Mouse (Mus musculus) limb, embryonic 12.5 days (tissue): Measurements from ENCODE around the gene Hmgcl. TPM values are rescaled to one million over a fixed set of nuclear protein-coding genes. Genes with fewer than 3 reads are reported as not detected.
"Not testable (repeated sequence)": the region's sequence is repeated elsewhere in the genome, so short reads cannot be mapped to it uniquely, and the experiment has no call there.

ENCODE experiments used
- ATAC-seq: fragments of 200-750 bp; cut with Nextera tagmentation; 2 replicates; pipeline ENCODE4 v1.8.0; 2017; ENCODE audit warnings: low read depth, moderate TSS enrichment; ENCODE audit not compliant: insufficient number of reproducible peaks, insufficient read depth, low FRiP score, low TSS enrichment
- H3K27ac ChIP-seq: fragments of 300-500 bp; sonication (generic); 2 replicates; pipeline ENCODE4 v1.5.1; 2016; ENCODE audit warnings: mild to moderate bottlenecking, moderate library complexity
- H3K27me3 ChIP-seq: fragments of 300-500 bp; sonication (generic); 2 replicates; pipeline ENCODE4 v1.6.1; 2016; ENCODE audit warnings: mild to moderate bottlenecking, moderate library complexity
- H3K36me3 ChIP-seq: fragments of 300-500 bp; sonication (generic); 2 replicates; pipeline ENCODE4 v1.6.1; 2016; ENCODE audit warnings: mild to moderate bottlenecking, moderate library complexity
- H3K4me1 ChIP-seq: fragments of 300-500 bp; sonication (generic); replicated peaks from 2 replicates; pipeline ENCODE4 v1.6.1; 2016
- H3K4me2 ChIP-seq: fragments of 300-500 bp; sonication (generic); 2 replicates; pipeline ENCODE4 v1.6.1; 2016; ENCODE audit warnings: mild to moderate bottlenecking, moderate library complexity
- H3K4me3 ChIP-seq: fragments of 300-500 bp; sonication (generic); replicated peaks from 2 replicates; pipeline ENCODE4 v1.5.1; 2016; ENCODE audit warnings: mild to moderate bottlenecking
- H3K9ac ChIP-seq: fragments of 300-500 bp; sonication (generic); replicated peaks from 2 replicates; pipeline ENCODE4 v1.6.1; 2016; ENCODE audit warnings: mild to moderate bottlenecking, moderate library complexity
- H3K9me3 ChIP-seq: fragments of 300-500 bp; sonication (generic); 2 replicates; pipeline ENCODE4 v1.6.1; 2016; ENCODE audit warnings: mild to moderate bottlenecking, moderate library complexity
- WGBS: fragments of 180-500 bp; shearing (Covaris S2); methylation state at CpG from one replicate; pipeline ENCODE4 v1.1.7; 2016; 5-methylcytosine and 5-hydroxymethylcytosine counted together
- polyA plus RNA-seq: library from polyadenylated mRNA; unstranded; fragments of >200 nt; fragmentation: Nextera tagmentation; extraction: Ambion mirVana; gene quantifications from 2 replicates; pipeline ENCODE4 v1.2.1, GENCODE M21; 2016

Gene Hmgcl
- polyA plus RNA-seq, 1 experiment from 2014 or later: 78.5 TPM

DNA sequence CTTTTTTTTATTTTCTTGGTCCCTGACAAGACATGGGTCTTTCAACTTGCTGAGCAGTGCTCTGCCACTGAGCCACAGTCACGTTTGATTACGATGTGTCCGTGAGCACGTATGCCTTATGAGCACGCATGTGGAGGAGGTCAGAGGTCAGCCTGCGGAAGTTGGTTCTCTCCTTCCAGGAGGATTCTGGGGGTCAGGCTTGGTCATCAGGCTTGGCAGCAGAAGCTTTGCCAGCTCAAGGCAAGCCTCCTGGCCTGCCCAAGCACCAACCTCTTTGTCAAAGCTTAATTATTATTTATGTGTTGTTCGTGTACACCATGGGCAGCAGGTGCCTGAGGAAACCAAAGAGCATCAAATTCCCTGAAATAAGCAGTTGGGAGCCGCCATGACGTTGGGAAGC is 17.9 kb upstream of the Hmgcl start:
- H3K4me3 ChIP-seq: no peak overlapping the region
- H3K27ac ChIP-seq: no peak overlapping the region
- peaks cover 42% of the 10 kb centered on the region for H3K36me3 ChIP-seq
- H3K4me2 ChIP-seq: no peak overlapping the region
- no peaks in the 10 kb centered on the region for H3K4me1 ChIP-seq
- WGBS: 77% methylated on average over 9 of the region's 9 CpGs
- H3K9ac ChIP-seq: no peak overlapping the region
- no peaks in the 10 kb centered on the region for H3K9me3 ChIP-seq
- ATAC-seq: no peak
- no peaks in the 10 kb centered on the region for H3K27me3 ChIP-seq

DNA sequence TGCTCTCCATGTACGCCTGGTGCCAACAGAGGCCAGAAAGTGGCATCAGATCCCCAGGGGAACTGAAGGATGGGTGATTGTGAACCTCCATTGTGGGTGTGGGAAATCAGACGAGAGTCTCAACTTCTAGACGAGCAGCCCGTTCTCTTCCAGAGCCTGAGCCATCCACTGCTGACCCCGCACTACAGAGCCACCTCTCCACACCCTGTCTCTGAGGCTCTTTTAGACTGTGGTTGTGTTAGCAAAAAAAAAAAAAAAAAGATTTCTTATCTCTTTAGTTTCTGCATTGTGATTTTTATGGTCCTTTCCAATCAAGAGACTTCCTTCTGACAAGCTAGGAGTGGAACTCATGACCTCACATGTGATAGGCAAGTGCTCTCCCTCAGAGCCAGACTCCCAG is 16.8 kb upstream of the Hmgcl start:
- WGBS: 94% methylated on average over 5 of the region's 5 CpGs
- H3K4me2 ChIP-seq: no peak overlapping the region
- H3K27me3 ChIP-seq: no peaks in the 10 kb centered on the region

DNA sequence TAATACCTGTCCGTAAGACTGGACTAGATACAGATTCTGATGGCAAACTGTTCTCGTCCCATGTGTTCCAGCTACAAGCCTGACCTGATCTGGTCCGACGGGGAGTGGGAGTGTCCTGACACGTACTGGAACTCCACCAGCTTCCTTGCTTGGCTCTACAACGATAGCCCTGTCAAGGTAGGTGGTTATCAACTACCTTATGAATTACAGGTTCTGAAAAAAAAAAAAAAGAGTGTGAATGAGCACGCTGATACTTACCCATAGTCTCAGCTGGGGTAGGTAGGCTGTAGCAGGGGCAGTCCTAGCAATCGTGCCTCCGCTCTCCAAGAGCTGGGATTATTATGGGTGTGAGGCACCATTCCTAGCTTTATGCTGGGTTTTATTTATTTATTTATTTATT is 16.4 kb upstream of the Hmgcl start:
- Histone ChIP-seq H3K4me1 (no peaks in the 10 kb centered on the region), H3K36me3 (peaks cover 48% of the 10 kb centered on the region), H3K9me3 (no peaks in the 10 kb centered on the region), H3K27me3 (no peaks in the 10 kb centered on the region), H3K4me3 (no peak overlapping the region), H3K9ac (no peak overlapping the region), H3K27ac (no peak overlapping the region), H3K4me2 (no peak overlapping the region)
- no peak for ATAC-seq
- WGBS: 89% methylated on average over 9 of the region's 9 CpGs

More for the DNA sequence above, 16.8 kb upstream of the Hmgcl start:
- Histone ChIP-seq H3K9ac (no peak overlapping the region), H3K4me1 (no peaks in the 10 kb centered on the region), H3K27ac (no peak overlapping the region), H3K4me3 (no peak overlapping the region), H3K9me3 (no peaks in the 10 kb centered on the region), H3K36me3 (peaks cover 45% of the 10 kb centered on the region)
- ATAC-seq: no peak

DNA sequence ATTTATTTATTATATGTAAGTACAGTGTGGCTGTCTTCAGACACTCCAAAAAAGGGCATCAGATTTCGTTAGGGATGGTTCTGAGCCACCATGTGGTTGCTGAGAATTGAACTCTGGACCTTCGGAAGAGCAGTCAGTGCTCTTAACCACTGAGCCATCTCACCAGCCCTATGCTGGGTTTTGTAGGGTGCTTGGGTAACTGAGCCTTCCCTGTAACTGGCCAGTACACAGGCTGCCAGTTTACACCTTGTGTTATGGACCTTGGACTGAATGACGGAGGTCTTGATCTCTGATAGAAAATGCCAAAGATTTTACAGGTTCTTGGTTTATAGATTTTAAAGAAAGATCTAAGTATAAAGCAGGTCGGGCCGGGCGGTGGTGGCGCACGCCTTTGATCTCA is 16.0 kb upstream of the Hmgcl start:
- Histone ChIP-seq H3K4me3 (no peak overlapping the region), H3K4me2 (no peak overlapping the region), H3K4me1 (no peaks in the 10 kb centered on the region), H3K27me3 (no peaks in the 10 kb centered on the region), H3K36me3 (peaks cover 51% of the 10 kb centered on the region), H3K9me3 (no peaks in the 10 kb centered on the region), H3K27ac (no peak overlapping the region), H3K9ac (no peak overlapping the region)
- 90% methylated on average over 8 of the region's 8 CpGs for WGBS
- no peak for ATAC-seq

DNA sequence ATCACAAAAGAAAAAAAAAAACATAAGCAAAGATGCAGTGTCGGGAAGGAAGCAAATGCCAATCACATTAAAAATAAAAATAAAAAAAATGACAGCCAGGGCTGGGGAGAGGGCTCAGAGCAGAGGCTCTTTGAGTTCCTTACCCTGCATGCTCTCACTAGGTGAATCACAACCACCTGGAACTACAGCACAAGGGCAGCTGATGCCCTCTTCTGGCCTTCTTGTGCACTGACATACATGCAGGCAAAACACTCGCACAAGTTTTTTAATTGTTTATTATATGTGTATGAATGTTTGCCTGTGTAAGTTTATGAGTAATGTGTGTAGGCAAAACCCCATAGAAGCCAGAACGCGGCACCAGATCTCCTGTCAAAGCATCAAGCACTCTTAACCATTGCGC is 14.4 kb upstream of the Hmgcl start:
- Histone ChIP-seq H3K27me3 (no peaks in the 10 kb centered on the region), H3K4me3 (no peak overlapping the region), H3K4me2 (no peak overlapping the region), H3K9ac (no peak overlapping the region), H3K27ac (no peak overlapping the region), H3K4me1 (no peaks in the 10 kb centered on the region), H3K36me3 (peaks cover 42% of the 10 kb centered on the region), H3K9me3 (no peaks in the 10 kb centered on the region)
- WGBS: 64% methylated on average over 5 of the region's 5 CpGs
- ATAC-seq: no peak

DNA sequence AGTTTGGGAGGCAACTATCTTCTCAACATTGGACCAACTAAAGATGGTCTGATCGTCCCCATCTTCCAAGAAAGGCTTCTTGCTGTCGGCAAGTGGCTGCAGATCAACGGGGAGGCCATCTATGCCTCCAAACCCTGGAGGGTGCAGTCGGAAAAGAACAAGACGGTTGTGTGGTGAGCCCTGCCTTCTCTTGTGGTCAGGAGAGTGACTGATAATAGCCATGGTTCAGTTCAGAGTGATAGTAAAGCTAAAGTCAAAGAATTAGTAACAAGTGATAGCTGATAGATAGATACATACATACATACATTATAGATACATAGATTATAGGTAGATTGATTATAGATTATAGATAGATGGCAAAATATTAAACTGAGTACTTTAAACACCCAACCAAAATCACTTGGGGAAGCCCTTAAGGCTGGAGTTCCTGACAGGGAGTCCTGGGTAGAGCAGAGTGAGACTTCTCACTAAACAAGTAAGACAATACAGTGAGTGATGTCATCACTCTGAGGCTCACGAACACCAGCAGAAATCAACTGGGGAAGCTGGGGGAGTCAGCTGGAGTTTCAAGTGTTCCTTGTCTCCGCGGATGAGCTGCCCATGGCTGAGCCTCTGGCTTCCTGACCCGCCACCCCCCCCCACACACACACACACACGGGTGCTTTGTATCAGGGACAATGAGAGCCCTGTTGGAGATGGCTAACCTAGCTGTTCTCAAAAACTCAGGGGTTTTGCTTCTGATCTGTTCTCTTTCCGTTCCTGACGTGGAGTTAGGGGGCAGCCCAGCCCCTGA is 11.3 kb upstream of the Hmgcl start:
- Histone ChIP-seq H3K4me2 (no peak overlapping the region), H3K36me3 (peaks cover 53% of the 10 kb centered on the region), H3K27ac (no peak overlapping the region), H3K4me1 (no peaks in the 10 kb centered on the region), H3K9ac (no peak overlapping the region), H3K4me3 (no peak overlapping the region), H3K9me3 (no peaks in the 10 kb centered on the region), H3K27me3 (no peaks in the 10 kb centered on the region)
- no peak for ATAC-seq
- WGBS: 80% methylated on average over 12 of the region's 12 CpGs

DNA sequence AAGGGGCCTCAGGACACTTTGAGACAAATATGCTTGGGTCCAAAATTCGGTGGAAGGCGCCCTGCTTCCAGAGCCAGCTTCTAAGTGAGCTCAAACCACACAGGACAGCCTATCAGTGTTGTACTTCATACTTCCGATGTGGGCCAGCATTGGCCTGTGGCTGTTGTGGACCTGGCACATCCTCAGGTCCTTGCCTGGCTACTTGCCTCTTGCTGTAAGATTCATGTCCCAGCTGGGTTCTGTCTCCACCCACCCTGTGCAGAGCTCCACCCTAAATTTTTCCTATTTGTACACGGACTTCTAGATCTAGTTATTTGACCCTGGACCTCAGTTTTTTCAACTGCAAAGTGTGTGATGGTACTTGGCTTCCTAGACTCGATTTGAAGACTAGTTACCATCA is 10.7 kb upstream of the Hmgcl start:
- no peak for ATAC-seq
- Histone ChIP-seq H3K9me3 (no peaks in the 10 kb centered on the region), H3K4me2 (no peak overlapping the region), H3K36me3 (peaks cover 56% of the 10 kb centered on the region), H3K27me3 (no peaks in the 10 kb centered on the region), H3K9ac (no peak overlapping the region), H3K4me1 (no peaks in the 10 kb centered on the region), H3K27ac (no peak overlapping the region), H3K4me3 (no peak overlapping the region)
- 81% methylated on average over 5 of the region's 5 CpGs for WGBS

DNA sequence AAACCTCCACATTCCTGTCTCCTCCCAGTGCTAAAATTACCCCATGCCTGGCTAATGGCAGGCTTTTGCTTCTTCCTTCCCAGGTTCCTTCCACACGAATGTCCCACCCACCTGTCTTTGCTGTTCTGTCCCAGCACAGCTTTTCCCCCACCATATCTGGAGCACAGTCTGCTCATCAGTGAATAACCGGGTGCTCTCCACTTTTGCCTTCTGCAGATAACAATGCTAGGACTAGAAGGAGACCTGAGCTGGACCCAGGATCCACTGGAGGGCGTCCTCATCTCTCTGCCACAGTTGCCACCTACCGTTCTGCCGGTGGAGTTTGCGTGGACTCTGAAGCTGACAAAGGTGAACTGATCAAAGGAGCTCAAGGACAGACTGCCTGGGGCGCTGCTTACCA is 7.4 kb upstream of the Hmgcl start:
- H3K27ac ChIP-seq: no peak overlapping the region
- ATAC-seq: no peak
- H3K4me2 ChIP-seq: no peak overlapping the region
- no peak overlapping the region for H3K9ac ChIP-seq
- no peaks in the 10 kb centered on the region for H3K4me1 ChIP-seq
- H3K4me3 ChIP-seq: no peak overlapping the region
- 74% methylated on average over 7 of the region's 7 CpGs for WGBS
- H3K9me3 ChIP-seq: peaks cover 3% of the 10 kb centered on the region; the same call in 1 of the 2 replicates
- peaks cover 42% of the 10 kb centered on the region for H3K36me3 ChIP-seq
- H3K27me3 ChIP-seq: no peaks in the 10 kb centered on the region

DNA sequence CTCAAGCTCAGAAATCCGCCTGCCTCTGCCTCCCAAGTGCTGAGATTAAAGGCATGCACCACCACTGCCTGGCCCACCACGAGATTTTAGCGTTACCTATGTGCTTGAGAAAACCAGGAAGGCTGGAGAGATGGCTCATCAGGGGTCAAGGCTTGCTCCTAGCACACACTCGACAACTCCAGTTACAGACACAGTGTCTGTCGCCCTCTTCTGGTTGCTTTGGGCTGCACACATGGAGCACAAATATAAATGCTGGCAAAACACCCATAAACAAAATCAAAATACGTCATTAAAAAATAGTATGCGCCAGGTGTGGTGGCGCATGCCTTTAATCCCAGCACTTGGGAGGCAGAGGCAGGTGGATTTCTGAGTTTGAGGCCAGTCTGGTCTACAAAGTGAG is 5.2 kb upstream of the Hmgcl start:
- not testable (repeated sequence) for H3K9ac ChIP-seq, H3K27me3 ChIP-seq, H3K27ac ChIP-seq, H3K4me1 ChIP-seq, ATAC-seq, H3K4me3 ChIP-seq, H3K9me3 ChIP-seq, H3K4me2 ChIP-seq
- 83% methylated on average over 8 of the region's 8 CpGs for WGBS
- H3K36me3 ChIP-seq: peaks cover 26% of the 10 kb centered on the region

DNA sequence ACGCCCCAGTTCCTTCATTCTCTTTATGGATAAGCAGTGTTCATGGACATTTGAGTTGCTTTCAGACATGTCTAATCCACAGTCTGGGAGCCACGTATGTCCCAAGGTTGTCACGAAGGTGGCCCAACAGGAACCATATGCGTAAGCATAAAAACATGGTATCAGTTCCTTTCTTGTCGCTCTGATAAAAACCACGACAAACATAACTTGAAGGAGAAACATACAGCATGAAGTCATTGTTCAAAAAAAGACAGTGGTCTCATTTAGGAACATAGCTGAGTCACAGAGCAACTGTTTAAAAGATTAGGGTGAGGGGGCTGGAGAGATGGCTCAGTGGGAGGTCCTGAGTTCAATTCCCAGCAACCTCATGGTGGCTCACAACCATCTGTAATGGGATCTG is 4.1 kb upstream of the Hmgcl start:
- Histone ChIP-seq H3K9me3 (peaks cover 3% of the 10 kb centered on the region; the same call in 1 of the 2 replicates), H3K9ac (no peak overlapping the region), H3K4me2 (no peak overlapping the region), H3K4me3 (no peak overlapping the region), H3K36me3 (peaks cover 23% of the 10 kb centered on the region), H3K27ac (no peak overlapping the region), H3K4me1 (0 out of 2 replicates have a peak, but pooled peaks cover 7% of the 10 kb centered on the region), H3K27me3 (no peaks in the 10 kb centered on the region)
- no peak for ATAC-seq
- 90% methylated on average over 6 of the region's 6 CpGs for WGBS

DNA sequence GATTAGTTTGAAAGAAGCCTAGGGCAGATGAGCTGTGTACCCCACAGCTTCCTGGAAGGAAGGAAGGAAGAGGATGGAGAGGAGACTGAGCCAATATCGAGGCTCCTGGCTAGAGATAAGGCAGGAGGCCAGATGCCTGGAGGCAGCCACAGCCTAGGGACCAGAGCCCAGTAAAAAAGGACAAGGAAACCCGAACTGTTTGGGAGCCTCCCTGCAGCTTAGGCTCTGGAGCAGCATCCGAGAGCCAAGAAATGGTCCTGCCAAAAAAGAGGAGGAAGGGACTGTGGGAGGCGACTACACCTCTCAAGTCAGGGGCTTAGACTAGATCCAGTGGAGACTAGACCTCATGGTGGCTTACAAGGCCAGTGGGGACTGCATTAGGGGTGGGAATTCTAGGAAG is 2.9 kb upstream of the Hmgcl start:
- H3K9ac ChIP-seq: no peak overlapping the region
- H3K27me3 ChIP-seq: no peaks in the 10 kb centered on the region
- peaks cover 22% of the 10 kb centered on the region for H3K36me3 ChIP-seq
- 0 out of 2 replicates have a peak, but pooled peaks cover 12% of the 10 kb centered on the region for H3K4me1 ChIP-seq
- no peak overlapping the region for H3K4me3 ChIP-seq
- peaks cover 3% of the 10 kb centered on the region; the same call in 1 of the 2 replicates for H3K9me3 ChIP-seq
- H3K27ac ChIP-seq: no peak overlapping the region
- 62% methylated on average over 4 of the region's 4 CpGs for WGBS
- no peak for ATAC-seq
- no peak overlapping the region for H3K4me2 ChIP-seq

DNA sequence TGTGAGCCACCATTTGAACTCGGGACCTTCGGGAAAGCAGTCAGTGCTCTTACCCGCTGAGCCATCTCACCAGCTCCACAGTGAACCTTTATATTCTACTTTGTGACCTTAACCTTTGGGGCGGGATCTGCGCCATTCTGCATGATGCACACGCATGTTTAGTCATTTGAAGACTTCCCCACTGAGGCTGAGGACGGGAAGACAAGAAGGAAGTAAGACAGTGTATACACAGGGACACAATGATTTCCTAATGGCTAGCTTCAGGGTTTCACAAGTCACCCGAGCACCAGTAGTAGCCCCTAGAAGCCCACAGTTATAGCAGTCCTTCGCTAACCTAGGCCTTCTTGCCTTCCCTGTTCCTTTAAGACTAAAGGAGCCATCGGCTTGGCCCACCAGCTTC is 542 bp upstream of the Hmgcl start:
- ATAC-seq: no peak
- Histone ChIP-seq H3K9ac (peak overlapping the region; percentile 79; the same call in 1 of the 2 replicates), H3K4me2 (peak overlapping the region; percentile 84), H3K36me3 (peaks cover 11% of the 10 kb centered on the region), H3K27ac (no peak overlapping the region), H3K4me1 (0 out of 2 replicates have a peak, but pooled peaks cover 12% of the 10 kb centered on the region), H3K4me3 (peak overlapping the region; percentile 85), H3K27me3 (no peaks in the 10 kb centered on the region), H3K9me3 (peaks cover 3% of the 10 kb centered on the region; the same call in 1 of the 2 replicates)
- 78% methylated on average over 10 of the region's 10 CpGs for WGBS
